Mouse (Mus musculus) CD4-positive helper T cell, adult 2 months (primary cell): ENCODE data around the gene Bicdl2.
A peak's percentile ranks its signal among the peaks of the same experiment; 100 is the strongest.

Experiments
- DNase-seq: peaks from one replicate; pipeline ENCODE4 v3.0.0-alpha.2; 2012; ENCODE audit warnings: low read depth, missing footprints, low spot score

Bicdl2 gene

GRCm38 (mm10) chr17:23660117-23660875 lies at the start of gene Bicdl2:
Gene Bicdl2 (plus strand): TSS chr17:23660506.
- DNase-seq = peak; percentile 59

GRCm38 (mm10) chr17:23617087-23617486 lies 43.2 kb upstream of the Bicdl2 start:
- DNase-seq = peak; percentile 79

DNA sequence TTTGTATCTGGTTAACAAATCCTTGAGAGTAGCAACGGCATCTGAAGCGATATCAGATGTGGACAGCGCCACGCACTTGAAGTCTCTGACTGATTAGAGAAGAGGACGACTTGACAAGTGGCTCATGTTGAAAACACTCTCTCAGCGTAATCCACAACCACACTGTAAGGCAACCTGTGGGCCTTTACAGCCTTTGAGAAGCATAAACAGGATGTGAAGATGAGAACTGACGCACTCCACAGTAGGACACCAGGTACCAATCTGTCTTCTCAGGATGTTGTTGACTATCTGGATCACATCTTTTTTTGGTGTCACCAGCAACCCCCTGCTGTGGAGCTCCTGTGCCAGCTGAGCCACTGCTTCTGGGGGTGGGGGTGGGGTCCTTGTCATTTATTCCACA lies 40.0 kb upstream of the Bicdl2 start:
- DNase-seq = peak; percentile 90

GRCm38 (mm10) chr17:23627813-23628212 lies 32.5 kb upstream of the Bicdl2 start:
- DNase-seq = no peak

GRCm38 (mm10) chr17:23630195-23631020 lies 29.9 kb upstream of the Bicdl2 start:
- peak; percentile 84 for DNase-seq

- DNase-seq = no peak
Observed at GRCm38 (mm10) chr17:23631241-23631640, 29.1 kb upstream of the Bicdl2 start.

- DNase-seq = no peak
Observed at GRCm38 (mm10) chr17:23644613-23645495, 15.5 kb upstream of the Bicdl2 start, which contains the start of gene Mmp25. Gene Mmp25 (minus strand): TSS chr17:23645277.

DNA sequence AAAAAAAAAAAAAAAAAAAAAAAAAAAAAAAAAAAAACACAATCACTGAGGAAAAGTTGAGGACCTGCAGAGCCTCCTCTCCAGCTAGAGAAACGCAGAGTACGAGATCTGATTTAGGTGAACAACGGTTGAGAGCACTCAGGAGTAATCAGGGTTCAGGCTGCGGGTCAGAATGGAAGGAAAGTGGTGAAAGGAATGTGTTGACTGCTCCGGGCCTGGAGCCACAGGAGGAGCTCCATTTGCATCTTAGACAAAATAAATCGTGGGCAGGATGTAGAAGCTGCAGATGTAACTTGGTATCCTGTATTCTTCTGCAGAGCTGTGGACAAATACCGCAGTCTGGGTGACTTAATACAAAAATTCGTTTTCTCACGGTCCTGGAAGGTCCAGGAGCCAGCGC lies 14.4 kb upstream of the Bicdl2 start:
- no peak for DNase-seq

GRCm38 (mm10) chr17:23651363-23651762 lies 8.9 kb upstream of the Bicdl2 start:
- DNase-seq = no peak

- DNase-seq = no peak
Observed at GRCm38 (mm10) chr17:23653324-23653723, 7.0 kb upstream of the Bicdl2 start.

DNA sequence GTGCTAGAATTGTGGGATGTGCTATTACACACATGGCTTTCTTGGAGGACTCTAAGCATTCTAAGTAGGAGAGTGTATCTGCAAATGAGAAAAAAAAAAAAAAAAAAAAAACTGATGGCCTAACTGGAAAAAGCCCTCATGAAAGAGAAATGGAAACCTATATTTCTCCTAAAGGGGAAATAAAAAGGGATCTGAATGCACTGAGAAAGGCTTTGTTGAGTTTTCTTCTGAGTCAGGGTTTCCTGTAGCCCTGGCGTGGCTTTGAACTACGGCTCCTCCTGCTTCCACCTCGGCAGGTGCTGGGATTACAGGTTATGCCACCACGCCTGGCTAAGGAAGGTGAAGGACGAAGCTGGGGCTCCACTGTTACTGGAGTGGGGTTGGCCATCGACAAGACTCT lies 6.3 kb upstream of the Bicdl2 start:
- no peak for DNase-seq

DNA sequence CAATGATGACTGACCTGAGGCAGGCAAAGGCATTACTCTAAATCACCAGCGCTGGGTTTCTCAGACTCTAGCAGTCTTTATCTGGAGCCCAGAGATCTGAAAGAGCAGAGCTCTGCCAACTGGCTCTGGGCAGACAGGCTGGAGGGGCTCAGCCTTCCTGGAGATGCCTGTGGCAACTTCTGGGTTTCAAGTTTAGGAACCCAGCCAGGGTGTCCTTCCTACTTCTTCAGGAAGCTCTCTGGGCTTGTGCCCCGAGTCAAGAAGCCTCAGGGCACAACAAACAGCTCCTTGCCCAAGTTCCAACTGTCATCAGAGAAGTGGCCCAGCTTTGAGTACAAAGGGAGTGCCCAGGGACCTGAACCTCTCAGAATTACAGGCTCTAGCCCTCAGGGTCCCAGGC lies 5.9 kb upstream of the Bicdl2 start:
- no peak for DNase-seq

GRCm38 (mm10) chr17:23658450-23658849 lies 1.9 kb upstream of the Bicdl2 start:
- DNase-seq = no peak

DNA sequence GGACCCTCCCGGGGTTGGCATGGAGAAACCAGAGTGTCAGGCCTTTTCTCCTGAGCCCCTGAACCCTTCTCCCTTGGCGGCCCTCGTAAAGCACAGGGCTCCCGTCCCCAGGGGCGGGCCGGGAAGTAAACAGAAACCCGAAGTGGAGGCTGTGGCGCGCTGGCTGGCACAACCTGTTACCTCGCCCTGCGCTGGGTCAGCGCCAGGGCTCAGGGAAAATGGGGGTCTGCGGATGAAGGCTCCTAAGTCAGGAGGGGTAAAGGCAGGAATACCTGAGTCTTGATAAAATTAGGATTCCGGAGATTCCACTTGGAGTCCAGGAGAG lies 532 bp downstream of the Bicdl2 start:
- no peak for DNase-seq

- DNase-seq = peak; percentile 31
Observed at GRCm38 (mm10) chr17:23661526-23661925, 1.2 kb downstream of the Bicdl2 start.

- DNase-seq = peak; percentile 61
Observed at GRCm38 (mm10) chr17:23664556-23665021, 4.3 kb downstream of the Bicdl2 start.

DNA sequence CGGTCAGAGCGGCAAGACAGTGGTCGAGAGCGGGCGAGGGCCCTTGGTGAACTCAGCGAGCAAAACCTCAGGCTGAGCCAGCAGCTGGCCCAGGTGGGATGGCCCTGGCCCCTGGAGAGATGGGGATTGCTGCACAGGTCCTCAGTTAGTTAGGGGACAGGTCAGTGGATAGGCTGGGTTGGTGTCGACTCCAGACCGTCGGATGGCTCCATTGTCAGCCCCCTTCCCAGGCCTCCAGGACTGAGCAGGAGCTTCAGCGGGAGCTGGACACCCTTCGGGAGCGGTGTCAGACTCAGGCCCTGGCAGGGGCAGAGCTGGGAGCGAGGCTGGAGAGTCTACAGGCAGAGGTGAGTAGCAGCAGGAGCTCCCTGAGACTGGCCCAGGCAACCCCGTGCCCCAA lies 5.2 kb downstream of the Bicdl2 start:
- no peak for DNase-seq

- no peak for DNase-seq
Observed at GRCm38 (mm10) chr17:23670516-23671074, 10.3 kb downstream of the Bicdl2 start.

DNA sequence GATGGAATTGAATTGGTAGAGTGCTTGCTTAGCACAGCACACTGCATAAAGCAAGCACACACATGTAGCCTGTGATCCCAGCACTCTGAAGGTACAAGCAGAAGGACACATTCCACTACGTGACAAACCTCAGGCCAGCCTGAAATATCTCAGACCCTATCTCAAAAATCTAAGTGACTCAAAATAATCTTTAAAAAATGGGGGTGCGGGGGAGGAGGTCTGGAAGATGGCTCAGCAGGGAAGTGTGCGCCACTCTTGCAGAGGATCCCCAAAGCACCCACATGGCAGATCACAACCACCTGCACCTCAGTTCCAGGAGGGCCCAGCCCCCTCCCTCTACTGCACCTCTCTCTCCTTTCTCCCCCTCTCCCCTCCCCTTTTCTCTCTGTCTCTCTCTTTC lies 11.2 kb downstream of the Bicdl2 start:
- no peak for DNase-seq

- DNase-seq = no peak
Observed at GRCm38 (mm10) chr17:23672761-23673160, 12.5 kb downstream of the Bicdl2 start.

DNA sequence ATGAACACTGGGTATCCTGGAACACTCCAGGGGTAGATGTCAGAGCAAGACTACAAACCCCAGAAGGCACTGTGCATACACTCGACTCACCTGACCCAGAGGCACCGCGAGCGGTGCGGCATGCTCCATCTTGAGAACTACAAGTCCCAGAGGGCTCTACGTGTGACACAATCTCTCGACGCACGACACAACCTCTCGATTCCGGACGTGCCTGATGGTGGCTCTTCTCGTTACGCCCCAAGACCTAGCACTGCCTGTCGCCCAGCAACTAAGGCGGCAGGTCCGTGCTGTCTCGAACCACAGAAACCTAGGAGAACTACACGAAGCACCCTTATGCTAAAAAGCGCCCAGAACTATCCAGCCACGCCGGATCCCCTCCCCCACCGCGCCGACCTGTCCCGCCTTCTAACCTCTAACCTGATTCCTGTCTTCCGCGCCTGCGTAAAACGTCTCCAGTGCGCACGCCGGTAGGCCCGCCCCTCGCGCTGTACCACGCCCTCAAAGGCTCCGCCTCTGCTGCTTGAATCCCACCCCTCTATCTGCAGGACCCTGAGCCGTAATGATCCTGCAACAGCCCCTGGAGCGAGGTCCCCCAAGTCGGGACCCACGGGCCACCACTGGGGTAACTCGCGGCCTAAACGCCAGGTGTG lies 13.2 kb downstream of the Bicdl2 start, which contains the start of the genes Hcfc1r1 and Thoc6:
Gene Hcfc1r1, plus strand, starts transcription at position 173 of the 650 bp plus-strand sequence.
Gene Thoc6, minus strand, starts transcription at position 459 of the 650 bp plus-strand sequence.
- peak; percentile 97 for DNase-seq
